Mouse (Mus musculus) cerebellum, postnatal 14 days (tissue): ENCODE data around the gene Mtus2.

Experiments
- DNase-seq, 2 experiments: peaks; one replicate each; pipeline ENCODE4 v3.0.0; 2021; ENCODE audit warnings: mixed read lengths in 2 of 2

Gene Mtus2

DNA sequence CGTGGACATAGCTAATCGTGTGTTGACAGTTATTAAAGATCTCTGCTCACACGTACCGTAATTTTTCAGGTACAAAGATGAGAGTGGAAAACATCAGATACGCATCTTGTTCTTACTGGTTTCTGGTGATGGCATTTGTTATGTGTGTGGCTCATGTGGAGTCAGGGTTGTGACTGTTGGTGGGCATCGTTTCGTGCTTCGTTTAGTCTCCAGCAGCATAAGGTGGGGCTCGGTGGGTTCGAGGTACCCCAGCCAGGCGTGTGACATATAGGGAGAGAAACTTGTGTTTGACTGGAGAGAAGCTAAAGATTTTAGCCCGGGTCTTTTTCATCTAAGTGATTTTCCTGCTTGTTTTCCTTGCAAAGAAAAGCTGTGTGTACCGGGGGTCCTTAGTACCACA, 1.4 kb downstream of the Mtus2 start:
- peak; percentile 29 to 55 for DNase-seq

GRCm38 (mm10) chr5:147959088-147959487, 2.0 kb downstream of the Mtus2 start:
- peak; percentile 42 to 61 for DNase-seq

DNA sequence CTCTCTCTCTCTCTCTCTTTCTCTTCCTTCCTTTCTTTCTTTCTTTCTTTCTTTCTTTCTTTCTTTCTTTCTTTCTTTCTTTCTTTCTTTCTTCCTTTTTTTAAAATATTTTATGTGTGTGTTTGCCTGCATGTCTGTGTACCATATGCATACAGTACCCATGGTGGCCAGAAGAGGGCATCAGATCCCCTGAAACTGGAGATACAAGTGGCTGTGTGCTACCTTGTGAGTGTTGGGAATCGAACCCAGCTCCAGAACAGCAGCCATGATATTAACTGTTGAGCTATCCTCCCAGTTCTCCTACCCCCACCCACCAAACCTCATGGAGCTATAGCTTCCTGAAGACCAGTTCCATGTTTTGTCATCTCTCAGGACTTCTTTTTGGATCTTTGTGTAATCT, 3.7 kb downstream of the Mtus2 start:
- DNase-seq = peak; percentile 50 to 61

- DNase-seq = no peak
Observed at GRCm38 (mm10) chr5:147963820-147964580, 6.9 kb downstream of the Mtus2 start.

- peak; percentile 40 to 56 for DNase-seq
Observed at GRCm38 (mm10) chr5:147964776-147965175, 7.7 kb downstream of the Mtus2 start.

DNA sequence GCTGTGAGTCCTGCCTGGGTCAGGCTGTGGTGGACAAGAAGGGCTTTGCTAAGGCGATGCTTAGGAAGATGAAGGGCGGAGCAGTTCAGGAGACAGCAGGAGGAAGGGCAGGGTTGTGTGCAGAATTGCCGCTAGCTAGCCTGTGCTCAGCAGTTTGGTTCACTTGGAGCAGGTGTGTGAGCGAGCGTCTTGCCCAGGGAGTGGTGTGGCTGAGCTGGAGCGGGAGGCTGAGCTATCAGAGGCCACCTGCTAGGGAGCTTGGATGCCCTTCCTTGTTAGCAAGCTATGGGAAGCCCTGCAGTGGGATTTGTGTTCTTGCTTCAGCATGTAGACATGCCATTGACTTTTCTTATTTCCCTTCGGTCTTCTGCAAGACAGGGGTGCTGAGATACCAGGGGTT, 9.5 kb downstream of the Mtus2 start:
- DNase-seq = no peak

- DNase-seq = no peak
Observed at GRCm38 (mm10) chr5:147969566-147969965, 12.4 kb downstream of the Mtus2 start.

GRCm38 (mm10) chr5:147976001-147976400, 18.9 kb downstream of the Mtus2 start:
- no peak for DNase-seq

GRCm38 (mm10) chr5:147980606-147981005, 23.5 kb downstream of the Mtus2 start:
- DNase-seq = no peak

GRCm38 (mm10) chr5:147990289-147990688, 33.2 kb downstream of the Mtus2 start:
- DNase-seq = no peak

DNA sequence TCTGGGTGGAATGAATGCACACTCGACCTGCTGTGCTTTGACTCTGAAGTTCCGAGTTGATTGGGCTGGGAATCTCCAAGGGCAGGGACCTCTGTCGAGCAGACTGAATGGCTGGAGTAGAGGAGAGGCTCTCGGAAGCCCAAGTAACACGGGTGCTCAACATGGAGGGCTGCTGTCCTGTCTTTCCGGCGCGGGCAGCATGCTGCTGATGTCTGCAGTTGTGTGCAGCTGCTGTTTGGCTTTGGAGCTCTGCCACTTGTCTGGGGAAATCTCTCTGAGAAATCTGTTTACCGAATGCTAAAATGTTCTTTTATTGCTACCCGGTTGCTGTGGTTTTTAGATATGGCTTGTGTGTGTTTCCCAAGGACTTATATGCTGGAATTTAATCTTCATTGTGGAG, 33.7 kb downstream of the Mtus2 start:
- no peak for DNase-seq

DNA sequence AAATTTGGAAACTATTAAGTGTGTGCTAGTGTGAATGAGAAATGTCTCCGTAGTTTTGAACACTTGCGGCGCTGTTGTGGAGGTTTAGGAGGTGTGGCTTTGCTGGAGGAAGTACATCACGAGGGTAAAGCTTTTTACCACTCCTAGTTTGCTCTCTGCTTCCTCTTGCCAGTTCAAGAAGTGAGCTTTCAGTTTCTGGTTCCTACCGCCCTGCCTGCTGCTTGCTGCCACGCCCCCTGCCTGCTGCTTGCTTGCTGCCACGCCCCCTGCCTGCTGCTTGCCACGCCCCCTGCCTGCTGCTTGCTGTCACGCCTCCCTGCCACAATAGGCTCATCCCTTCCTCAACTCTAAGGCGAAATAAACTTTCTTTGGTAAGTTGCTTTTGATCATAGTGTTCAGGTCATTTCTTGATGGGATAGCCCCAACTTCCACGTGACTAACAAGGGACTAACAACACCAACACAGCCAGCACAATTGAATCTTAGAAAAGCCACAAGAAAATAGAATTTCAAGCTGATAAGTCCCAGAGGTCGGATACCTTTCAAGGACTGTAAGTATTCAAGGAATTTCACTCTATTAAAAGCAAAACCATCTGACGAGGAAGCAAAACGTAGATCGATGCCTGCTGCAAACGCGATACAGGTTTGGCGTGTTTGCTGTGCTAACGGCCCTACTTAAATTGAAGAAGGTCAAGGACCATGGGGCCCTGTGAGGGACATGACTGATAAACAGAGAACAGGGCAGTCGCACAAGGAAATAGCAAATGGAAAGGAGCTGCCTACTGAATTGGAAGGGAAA, 35.7 kb downstream of the Mtus2 start:
- peak; percentile 27 to 47 for DNase-seq

DNA sequence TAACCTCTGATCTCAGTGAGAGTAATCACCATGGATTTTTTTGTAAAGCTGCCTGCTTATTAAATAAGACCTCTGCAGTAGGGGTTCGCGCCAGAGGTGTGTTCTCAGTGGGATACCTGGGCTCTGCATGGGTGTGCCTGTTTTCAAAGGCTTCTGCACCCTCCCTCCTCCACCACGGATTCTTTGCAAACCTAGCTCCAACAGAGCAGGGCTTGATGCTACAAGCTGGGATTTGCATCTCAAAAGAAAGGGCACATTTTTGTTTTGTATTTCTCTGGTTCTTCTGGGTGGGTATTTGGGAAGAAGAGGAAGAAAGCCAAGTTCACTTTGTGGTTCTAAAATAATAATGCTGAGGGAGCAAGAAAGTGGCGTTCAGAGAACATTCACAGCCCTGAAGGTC, 48.1 kb downstream of the Mtus2 start:
- DNase-seq = no peak

GRCm38 (mm10) chr5:148012156-148012555, 55.0 kb downstream of the Mtus2 start:
- no peak for DNase-seq

DNA sequence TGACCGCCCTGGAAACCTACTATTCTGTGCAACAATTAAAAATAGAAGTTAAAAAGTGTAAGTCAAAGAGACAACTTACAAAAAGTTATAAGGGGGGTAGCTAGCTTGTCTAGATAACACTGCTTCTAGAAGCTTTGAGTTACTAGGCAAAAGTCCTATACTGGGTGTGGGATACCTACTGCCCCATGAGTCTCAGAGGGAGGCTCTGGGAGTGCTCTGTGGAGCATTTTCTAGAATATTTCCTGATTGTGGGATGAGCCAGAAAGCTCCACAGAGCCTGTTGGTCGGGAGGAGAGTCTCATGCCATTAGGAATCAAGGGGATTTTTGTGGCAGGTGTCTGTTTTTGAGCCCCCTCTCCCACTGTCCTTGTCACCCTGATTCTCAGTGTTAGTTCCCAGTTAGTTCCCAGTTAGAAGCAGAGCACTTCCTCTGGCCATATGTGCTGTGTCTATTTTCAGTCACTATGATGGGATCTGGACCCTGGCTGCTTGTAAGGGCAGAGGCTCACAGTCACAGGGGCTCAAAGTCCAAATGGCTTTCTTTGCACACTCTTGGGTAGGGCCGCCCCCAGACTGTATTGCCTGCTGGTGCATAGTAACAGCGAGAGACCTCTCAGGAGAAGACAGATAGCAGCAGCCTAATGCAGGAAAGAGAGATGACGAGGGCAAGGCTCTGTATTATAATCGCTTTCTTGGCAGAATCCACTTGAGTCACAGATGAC, 57.2 kb downstream of the Mtus2 start:
- DNase-seq = no peak

DNA sequence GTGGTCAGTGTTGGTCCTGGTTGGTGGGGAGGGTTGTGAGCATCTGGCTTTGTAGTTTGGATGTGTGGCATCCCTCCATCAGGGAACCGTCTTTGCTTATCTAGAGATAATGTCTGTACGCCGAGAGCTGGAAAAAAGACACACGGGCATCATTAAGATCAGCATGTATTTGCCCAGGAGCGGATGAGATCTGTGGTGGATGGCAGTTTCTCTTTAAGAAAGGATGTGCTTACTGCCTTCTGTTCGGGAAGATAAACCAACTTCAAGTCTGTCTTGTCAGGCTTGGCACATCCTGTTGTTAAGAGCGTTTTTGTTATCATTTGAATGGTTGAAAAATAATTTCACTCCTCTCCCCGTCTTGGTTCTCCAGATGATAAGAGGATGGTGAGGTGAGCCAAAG, 58.3 kb downstream of the Mtus2 start:
- DNase-seq = no peak

DNA sequence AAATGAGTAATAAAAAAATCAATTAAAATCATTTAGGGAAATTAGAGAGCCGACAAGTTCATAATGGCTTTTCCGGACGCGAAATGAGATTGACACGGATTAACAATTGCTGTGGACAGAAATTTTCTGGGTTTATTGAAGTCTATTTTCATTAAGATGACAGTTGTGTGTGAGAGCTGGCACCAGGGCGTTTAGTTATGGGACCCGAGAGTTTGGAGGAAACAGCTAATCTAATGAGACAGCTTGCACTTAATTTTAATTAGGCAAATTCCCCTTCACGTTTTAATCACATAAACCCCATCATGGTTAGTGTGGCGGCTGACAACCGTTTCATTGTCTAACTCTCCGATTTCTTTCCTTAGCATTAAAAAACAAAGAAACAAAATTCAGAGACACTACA, 60.3 kb downstream of the Mtus2 start:
- DNase-seq = no peak

DNA sequence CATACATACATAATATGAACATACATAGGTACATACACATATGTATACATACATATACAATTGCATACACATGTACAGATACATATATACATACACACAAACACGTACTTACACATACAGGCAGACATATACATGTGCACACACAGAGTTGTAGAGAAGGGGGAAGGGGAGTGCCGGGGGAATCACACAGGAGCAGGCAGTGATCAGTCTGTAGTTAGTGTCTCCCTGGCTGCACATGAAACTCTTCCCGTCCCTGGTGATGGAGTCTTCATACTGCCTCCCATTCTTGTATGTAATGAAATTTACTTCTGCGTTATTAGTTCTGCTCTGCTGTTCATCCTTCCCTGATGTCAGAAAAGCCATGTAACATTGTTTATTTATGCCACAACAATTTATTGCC, 65.7 kb downstream of the Mtus2 start:
- DNase-seq = no peak

GRCm38 (mm10) chr5:148026401-148027349, 69.6 kb downstream of the Mtus2 start:
- DNase-seq = peak; percentile 50 to 55

GRCm38 (mm10) chr5:148027985-148028384, 70.9 kb downstream of the Mtus2 start:
- peak in 1 of 2 experiments; percentile 43 for DNase-seq

DNA sequence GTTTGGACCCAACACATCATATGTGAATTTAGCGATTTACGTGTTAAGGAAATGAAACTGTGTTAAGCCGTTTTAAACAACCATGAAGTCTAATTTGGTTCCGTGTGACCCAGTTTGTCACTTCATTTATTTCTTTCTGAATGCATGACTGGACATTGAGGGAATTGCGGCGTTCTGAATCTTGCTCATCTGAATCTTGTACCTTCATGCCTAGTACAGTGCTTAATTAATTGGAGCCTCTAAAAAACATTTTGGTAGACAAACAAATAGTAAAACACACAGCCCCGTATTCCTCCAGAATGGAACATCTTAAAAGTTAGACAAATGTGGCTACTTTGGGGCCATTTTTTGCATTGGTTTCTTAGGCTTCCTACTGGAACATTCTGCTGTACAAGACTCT, 84.5 kb downstream of the Mtus2 start:
- no peak for DNase-seq

- peak; percentile 78 to 86 for DNase-seq
Observed at GRCm38 (mm10) chr5:148048200-148048599, 91.1 kb downstream of the Mtus2 start.
